Mouse (Mus musculus): Measurements from ENCODE around the gene Npepps. TPM values are rescaled to one million over a fixed set of nuclear protein-coding genes. Genes with fewer than 3 reads are reported as not detected.

Npepps gene
- polyA plus RNA-seq, 1 experiment: 23.1 TPM

DNA sequence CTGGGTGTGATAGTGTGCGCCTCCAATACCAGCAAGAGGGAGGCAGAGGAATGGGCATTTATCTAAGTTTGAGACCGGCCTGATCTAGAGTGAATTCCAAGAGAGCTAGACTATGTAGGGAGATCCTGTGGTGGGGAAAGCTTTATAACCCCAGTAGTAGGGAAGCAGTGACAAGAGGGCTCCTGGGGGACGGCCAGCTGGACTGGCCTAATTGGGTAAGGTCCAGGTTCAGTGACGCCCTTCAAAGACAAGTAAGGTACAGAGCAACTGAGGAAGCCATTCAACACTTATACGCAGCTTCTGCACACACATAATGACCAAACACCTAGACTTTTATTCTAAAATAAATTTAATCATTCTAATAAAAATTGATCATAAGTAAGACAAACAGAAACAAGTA is 48.0 kb downstream of the Npepps start:
- DNase-seq: no peak
- no peak for TF ChIP-seq POLR2A (IDR thresholded peaks at IDR 0.05; ENCODE audit: low read depth, low read length)
- TF ChIP-seq CTCF (conservative IDR thresholded peaks at IDR 0.05; ENCODE audit: insufficient read depth, insufficient read length, low read depth, low read length): no peak
- WGBS: 87% methylated on average over 5 of the region's 5 CpGs
- H3K4me3 ChIP-seq (ENCODE audit: insufficient read depth, low read depth, low read length): no peak overlapping the region
- no peaks in the 10 kb centered on the region for H3K27me3 ChIP-seq (replicated peaks; ENCODE audit: control insufficient read depth, insufficient read depth, low read length)
- H3K27ac ChIP-seq (ENCODE audit: insufficient read depth, low read depth, low read length): no peak overlapping the region
- peaks cover 5% of the 10 kb centered on the region; the same call in 1 of the 2 replicates for H3K36me3 ChIP-seq (ENCODE audit: control insufficient read depth, insufficient read depth, low read length)
- no peaks in the 10 kb centered on the region for H3K4me1 ChIP-seq (ENCODE audit: control insufficient read depth, insufficient read depth, low read length)

DNA sequence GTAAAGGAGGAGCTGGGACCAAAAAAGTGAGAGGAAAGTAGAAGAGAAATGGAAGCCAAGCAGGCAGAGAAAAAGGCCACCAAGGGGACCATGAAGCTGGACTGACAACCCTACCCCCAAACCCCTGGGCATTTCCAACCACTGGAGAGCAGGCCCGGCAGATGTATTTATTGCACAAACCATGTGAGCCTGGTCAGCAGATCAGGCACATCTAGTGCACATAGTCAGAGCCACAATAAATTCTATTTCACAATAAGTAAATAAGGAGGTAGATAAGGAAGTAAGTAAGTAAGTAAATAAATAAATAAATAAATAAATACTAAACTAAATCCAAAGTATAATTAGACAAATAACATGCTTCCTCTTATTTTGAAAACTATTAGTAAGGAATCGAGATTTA is 51.0 kb downstream of the Npepps start:
- no peak for DNase-seq
- Histone ChIP-seq H3K4me1 (ENCODE audit: control insufficient read depth, insufficient read depth, low read length) (no peaks in the 10 kb centered on the region), H3K4me3 (ENCODE audit: insufficient read depth, low read depth, low read length) (no peak overlapping the region), H3K27me3 (replicated peaks; ENCODE audit: control insufficient read depth, insufficient read depth, low read length) (no peaks in the 10 kb centered on the region), H3K36me3 (ENCODE audit: control insufficient read depth, insufficient read depth, low read length) (peaks cover 5% of the 10 kb centered on the region), H3K27ac (ENCODE audit: insufficient read depth, low read depth, low read length) (no peak overlapping the region)
- TF ChIP-seq CTCF (conservative IDR thresholded peaks at IDR 0.05; ENCODE audit: insufficient read depth, insufficient read length, low read depth, low read length): no peak
- 90% methylated on average over 2 of the region's 2 CpGs for WGBS

DNA sequence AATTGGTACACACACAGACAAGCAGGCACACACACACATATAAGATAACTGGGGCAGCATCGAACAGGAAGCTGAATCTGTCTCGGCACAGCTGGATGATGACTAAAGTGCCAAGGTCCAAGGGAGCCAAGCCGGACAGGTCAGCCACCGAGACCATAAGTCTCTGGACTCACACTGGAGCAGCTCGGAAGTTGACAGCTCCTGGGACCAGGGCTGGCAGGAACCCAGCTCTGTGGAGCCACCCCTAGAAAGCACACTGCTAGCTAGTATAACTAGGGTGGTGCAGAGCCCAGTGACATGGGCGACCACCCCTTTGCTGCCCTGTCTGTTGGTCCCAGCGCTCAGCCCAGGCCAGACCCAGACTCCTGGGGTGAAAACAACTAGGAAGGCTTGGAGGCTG is 51.5 kb downstream of the Npepps start:
- Histone ChIP-seq H3K27me3 (replicated peaks; ENCODE audit: control insufficient read depth, insufficient read depth, low read length) (no peaks in the 10 kb centered on the region), H3K4me3 (ENCODE audit: insufficient read depth, low read depth, low read length) (no peak overlapping the region), H3K36me3 (ENCODE audit: control insufficient read depth, insufficient read depth, low read length) (peaks cover 5% of the 10 kb centered on the region), H3K4me1 (ENCODE audit: control insufficient read depth, insufficient read depth, low read length) (no peaks in the 10 kb centered on the region), H3K27ac (ENCODE audit: insufficient read depth, low read depth, low read length) (no peak overlapping the region)
- 56% methylated on average over 7 of the region's 7 CpGs for WGBS
- DNase-seq: peak; percentile 14
- TF ChIP-seq POLR2A (IDR thresholded peaks at IDR 0.05; ENCODE audit: low read depth, low read length) (no peak), CTCF (conservative IDR thresholded peaks at IDR 0.05; ENCODE audit: insufficient read depth, insufficient read length, low read depth, low read length) (no peak)

DNA sequence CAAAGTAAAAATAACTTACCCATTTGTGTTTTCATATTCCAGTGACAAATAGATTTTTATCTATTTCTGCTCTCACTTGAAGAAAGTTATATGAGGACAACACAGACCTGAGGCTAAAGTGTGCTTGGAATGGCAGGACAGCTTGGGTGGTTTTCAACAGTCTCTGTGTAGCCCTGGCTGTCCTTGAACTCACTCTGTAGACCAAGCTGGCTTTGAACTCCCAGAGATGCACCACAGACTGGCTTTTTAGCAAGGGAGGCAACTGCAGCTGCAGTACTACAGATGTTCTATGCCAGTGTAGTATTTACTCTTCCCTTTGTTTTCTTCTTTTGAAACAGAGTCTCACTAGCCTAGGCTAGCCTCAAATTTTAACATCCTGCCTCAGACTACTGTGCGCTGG is 54.3 kb downstream of the Npepps start:
- TF ChIP-seq CTCF (conservative IDR thresholded peaks at IDR 0.05; ENCODE audit: insufficient read depth, insufficient read length, low read depth, low read length) (no peak), POLR2A (IDR thresholded peaks at IDR 0.05; ENCODE audit: low read depth, low read length) (no peak)
- peaks cover 12% of the 10 kb centered on the region for H3K36me3 ChIP-seq (ENCODE audit: control insufficient read depth, insufficient read depth, low read length)
- no peaks in the 10 kb centered on the region for H3K27me3 ChIP-seq (replicated peaks; ENCODE audit: control insufficient read depth, insufficient read depth, low read length)
- WGBS: 96% methylated on average over 1 of the region's 1 CpGs
- no peak for DNase-seq
- H3K4me1 ChIP-seq (ENCODE audit: control insufficient read depth, insufficient read depth, low read length): no peaks in the 10 kb centered on the region
- no peak overlapping the region for H3K4me3 ChIP-seq (ENCODE audit: insufficient read depth, low read depth, low read length)
- no peak overlapping the region for H3K27ac ChIP-seq (ENCODE audit: insufficient read depth, low read depth, low read length)

DNA sequence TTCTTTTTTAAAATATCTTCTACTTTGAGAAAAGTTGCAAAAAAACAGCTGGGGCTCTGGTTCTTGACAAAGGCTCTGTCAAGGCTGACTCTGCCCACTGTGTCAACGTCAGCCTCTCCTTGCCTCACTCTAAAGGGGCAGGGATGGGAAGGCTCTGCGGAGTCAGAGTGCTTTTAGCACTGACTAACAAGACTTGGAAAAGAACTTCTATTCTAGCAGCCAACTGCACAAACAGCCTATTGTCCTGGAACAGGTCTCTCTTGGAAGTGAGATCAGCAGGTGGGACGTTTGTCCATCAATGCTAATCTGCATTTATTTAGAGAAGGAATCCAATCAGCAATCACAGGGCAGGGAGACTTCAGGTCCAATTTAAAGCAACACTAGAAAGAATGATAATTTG is 57.0 kb downstream of the Npepps start:
- TF ChIP-seq POLR2A (IDR thresholded peaks at IDR 0.05; ENCODE audit: low read depth, low read length) (no peak), CTCF (conservative IDR thresholded peaks at IDR 0.05; ENCODE audit: insufficient read depth, insufficient read length, low read depth, low read length) (no peak)
- WGBS: 75% methylated on average over 3 of the region's 3 CpGs
- H3K4me1 ChIP-seq (ENCODE audit: control insufficient read depth, insufficient read depth, low read length): no peaks in the 10 kb centered on the region
- H3K27me3 ChIP-seq (replicated peaks; ENCODE audit: control insufficient read depth, insufficient read depth, low read length): no peaks in the 10 kb centered on the region
- H3K4me3 ChIP-seq (ENCODE audit: insufficient read depth, low read depth, low read length): no peak overlapping the region
- DNase-seq: no peak
- peaks cover 11% of the 10 kb centered on the region for H3K36me3 ChIP-seq (ENCODE audit: control insufficient read depth, insufficient read depth, low read length)
- no peak overlapping the region for H3K27ac ChIP-seq (ENCODE audit: insufficient read depth, low read depth, low read length)

DNA sequence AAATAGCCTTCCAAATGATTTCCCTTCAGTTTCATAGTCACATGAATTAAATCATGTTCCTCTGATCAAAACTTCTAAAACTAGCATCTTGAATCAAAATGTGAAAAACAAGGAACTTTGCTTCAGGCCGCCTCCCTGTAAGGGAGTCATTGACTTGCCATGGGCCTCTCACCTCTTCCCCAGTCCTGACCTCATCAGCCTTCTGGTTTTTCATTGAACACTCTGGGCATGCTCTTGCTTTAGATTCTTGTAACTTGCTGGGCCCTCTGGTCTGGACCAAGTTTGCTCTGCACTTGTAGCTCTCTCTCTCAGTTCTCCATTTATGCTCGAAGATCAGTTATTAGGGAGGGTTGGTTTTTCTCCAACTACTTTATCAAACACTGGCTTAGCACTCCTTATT is 58.8 kb downstream of the Npepps start:
- WGBS: 98% methylated on average over 2 of the region's 2 CpGs
- H3K27me3 ChIP-seq (replicated peaks; ENCODE audit: control insufficient read depth, insufficient read depth, low read length): no peaks in the 10 kb centered on the region

DNA sequence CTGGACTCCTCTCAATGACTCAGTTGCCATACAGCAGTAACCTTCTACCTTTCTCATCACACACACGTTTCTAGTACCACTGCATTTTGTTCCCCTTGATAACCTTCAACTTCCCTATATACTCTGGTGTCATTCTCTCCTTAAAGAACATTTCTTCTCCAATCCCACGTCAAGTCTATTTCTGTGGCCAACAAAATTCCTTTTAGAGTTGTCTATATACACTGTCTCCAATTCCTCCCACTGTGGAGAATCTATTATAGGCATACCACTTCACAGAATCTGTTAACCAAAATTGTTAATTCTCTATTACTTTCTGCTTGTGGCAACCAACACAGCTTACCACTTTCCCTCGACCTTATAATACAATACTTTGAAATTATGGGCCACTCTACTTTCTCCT is 60.2 kb downstream of the Npepps start:
- 83% methylated on average over 3 of the region's 3 CpGs for WGBS
- H3K4me3 ChIP-seq (ENCODE audit: insufficient read depth, low read depth, low read length): no peak overlapping the region
- H3K36me3 ChIP-seq (ENCODE audit: control insufficient read depth, insufficient read depth, low read length): peaks cover 23% of the 10 kb centered on the region
- TF ChIP-seq POLR2A (IDR thresholded peaks at IDR 0.05; ENCODE audit: low read depth, low read length) (no peak), CTCF (conservative IDR thresholded peaks at IDR 0.05; ENCODE audit: insufficient read depth, insufficient read length, low read depth, low read length) (no peak)
- no peak overlapping the region for H3K27ac ChIP-seq (ENCODE audit: insufficient read depth, low read depth, low read length)
- H3K27me3 ChIP-seq (replicated peaks; ENCODE audit: control insufficient read depth, insufficient read depth, low read length): no peaks in the 10 kb centered on the region
- no peak for DNase-seq
- peaks cover 1% of the 10 kb centered on the region; the same call in 1 of the 2 replicates for H3K4me1 ChIP-seq (ENCODE audit: control insufficient read depth, insufficient read depth, low read length)

More for the DNA sequence above, 58.8 kb downstream of the Npepps start:
- peaks cover 22% of the 10 kb centered on the region for H3K36me3 ChIP-seq (ENCODE audit: control insufficient read depth, insufficient read depth, low read length)
- no peak overlapping the region for H3K4me3 ChIP-seq (ENCODE audit: insufficient read depth, low read depth, low read length)
- H3K4me1 ChIP-seq (ENCODE audit: control insufficient read depth, insufficient read depth, low read length): no peaks in the 10 kb centered on the region
- DNase-seq: no peak
- no peak overlapping the region for H3K27ac ChIP-seq (ENCODE audit: insufficient read depth, low read depth, low read length)
- TF ChIP-seq CTCF (conservative IDR thresholded peaks at IDR 0.05; ENCODE audit: insufficient read depth, insufficient read length, low read depth, low read length): no peak
- no peak for TF ChIP-seq POLR2A (IDR thresholded peaks at IDR 0.05; ENCODE audit: low read depth, low read length)

DNA sequence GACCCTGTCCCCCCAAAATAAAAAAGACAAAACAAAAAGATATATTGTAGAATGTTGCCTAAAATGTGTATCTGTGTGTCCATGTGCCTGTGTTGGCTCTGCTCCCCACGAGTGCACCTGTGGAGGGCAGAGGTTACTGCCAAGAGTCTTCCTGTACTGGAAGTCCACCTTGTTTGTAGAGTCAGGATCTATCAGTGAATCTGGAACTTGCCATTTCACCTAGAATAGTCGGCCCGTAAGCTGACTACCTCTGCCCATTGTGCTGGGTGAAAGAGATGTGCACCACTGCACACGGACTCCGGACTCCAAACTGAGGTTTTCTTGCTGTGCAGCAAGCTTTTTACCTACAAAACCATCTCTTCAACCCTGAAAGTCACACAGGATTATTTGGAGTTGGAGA is 66.0 kb downstream of the Npepps start:
- TF ChIP-seq POLR2A (IDR thresholded peaks at IDR 0.05; ENCODE audit: low read depth, low read length) (no peak), CTCF (conservative IDR thresholded peaks at IDR 0.05; ENCODE audit: insufficient read depth, insufficient read length, low read depth, low read length) (no peak)
- Histone ChIP-seq H3K27ac (ENCODE audit: insufficient read depth, low read depth, low read length) (0 out of 2 replicates have a peak overlapping the region, but pooled peaks have one; percentile 40), H3K4me3 (ENCODE audit: insufficient read depth, low read depth, low read length) (no peak overlapping the region), H3K36me3 (ENCODE audit: control insufficient read depth, insufficient read depth, low read length) (peaks cover 17% of the 10 kb centered on the region), H3K27me3 (replicated peaks; ENCODE audit: control insufficient read depth, insufficient read depth, low read length) (no peaks in the 10 kb centered on the region), H3K4me1 (ENCODE audit: control insufficient read depth, insufficient read depth, low read length) (peaks cover 14% of the 10 kb centered on the region)
- WGBS: 65% methylated on average over 5 of the region's 5 CpGs
- DNase-seq: peak; percentile 60
